Mouse (Mus musculus): ENCODE results near the gene Spdya. TPM values are rescaled to one million over a fixed set of nuclear protein-coding genes. Genes with fewer than 3 reads are reported as not detected.

Gene Spdya
- total and polyA plus RNA-seq, 3 experiments, result 0.23 to 0.46 TPM; not detected in 1

GRCm38 (mm10) chr17:71510297-71510696, 41.6 kb upstream of the Spdya start:
- H3K4me3 ChIP-seq (ENCODE audit: control insufficient read depth in 1 of 2, insufficient read depth in 1 of 2, low read depth in 2 of 2, low read length in 2 of 2), result no peak overlapping the region
- TF ChIP-seq ZC3H11A (IDR thresholded peaks at IDR 0.05; ENCODE audit: low read depth, low read length) (no peak), CTCF (IDR thresholded peaks at IDR 0.05 in 2 of 3, conservative IDR thresholded peaks at IDR 0.05 in 1 of 3; ENCODE audit: control insufficient read depth in 1 of 3, insufficient read depth in 1 of 3, low read depth in 2 of 3, low read length in 3 of 3, poor library complexity in 1 of 3, severe bottlenecking in 1 of 3) (no peak), ZNF384 (IDR thresholded peaks at IDR 0.05; ENCODE audit: low read depth, low read length) (0 out of 2 replicates have a peak, but pooled peaks have one; percentile 23), UBTF (IDR thresholded peaks at IDR 0.05; ENCODE audit: borderline replicate concordance, insufficient read depth, low read depth, low read length) (no peak)
- H3K27me3 ChIP-seq (ENCODE audit: control insufficient read depth in 1 of 2, insufficient read depth in 2 of 2, low read length in 2 of 2), result no peaks in the 10 kb centered on the region
- no peak for DNase-seq (ENCODE audit: low read depth, low spot score)
- H3K79me2 ChIP-seq (ENCODE audit: control insufficient read depth, insufficient read depth, low read length, poor library complexity), result no peaks in the 10 kb centered on the region
- peaks cover 0 to 10% of the 10 kb centered on the region in 2 experiments; a peak in 2 of 4 replicates for H3K36me3 ChIP-seq (ENCODE audit: control insufficient read depth in 1 of 2, insufficient read depth in 2 of 2, low read length in 2 of 2)
- no peak overlapping the region for H3K27ac ChIP-seq (ENCODE audit: control insufficient read depth, low read depth, low read length)
- no peaks in the 10 kb centered on the region for H3K9me3 ChIP-seq (replicated peaks; ENCODE audit: insufficient read depth, low read length)
- no peaks in the 10 kb centered on the region for H3K4me1 ChIP-seq (ENCODE audit: control insufficient read depth in 1 of 2, insufficient read depth in 2 of 2, low read length in 2 of 2)
- H3K9ac ChIP-seq (ENCODE audit: control insufficient read depth, low read depth, low read length, poor library complexity, severe bottlenecking), result no peak overlapping the region

GRCm38 (mm10) chr17:71526302-71526708, 25.6 kb upstream of the Spdya start:
- peak overlapping the region; percentile 76 to 89 for H3K4me3 ChIP-seq (ENCODE audit: control insufficient read depth in 1 of 2, insufficient read depth in 1 of 2, low read depth in 2 of 2, low read length in 2 of 2)
- H3K36me3 ChIP-seq (ENCODE audit: control insufficient read depth in 1 of 2, insufficient read depth in 2 of 2, low read length in 2 of 2), result peaks cover 0 to 10% of the 10 kb centered on the region in 2 experiments; a peak in 3 of 4 replicates
- H3K27me3 ChIP-seq (ENCODE audit: control insufficient read depth in 1 of 2, insufficient read depth in 2 of 2, low read length in 2 of 2), result no peaks in the 10 kb centered on the region
- DNase-seq (ENCODE audit: low read depth, low spot score), result no peak
- peaks cover 6 to 12% of the 10 kb centered on the region in 2 experiments; a peak in 3 of 4 replicates for H3K4me1 ChIP-seq (ENCODE audit: control insufficient read depth in 1 of 2, insufficient read depth in 2 of 2, low read length in 2 of 2)
- peak overlapping the region; percentile 84 for H3K9ac ChIP-seq (ENCODE audit: control insufficient read depth, low read depth, low read length, poor library complexity, severe bottlenecking)
- H3K27ac ChIP-seq (ENCODE audit: control insufficient read depth, low read depth, low read length), result peak overlapping the region; percentile 78
- TF ChIP-seq POLR2A (IDR thresholded peaks at IDR 0.05; ENCODE audit: control insufficient read depth in 1 of 2, insufficient read depth in 1 of 2, low read depth in 1 of 2, low read length in 2 of 2, poor library complexity in 1 of 2) (peak in 1 of 2 experiments; percentile 62; a peak in 1 of 4 replicates), ZMIZ1 (IDR thresholded peaks at IDR 0.05; ENCODE audit: low read depth, low read length) (no peak)
- H3K79me2 ChIP-seq (ENCODE audit: control insufficient read depth, insufficient read depth, low read length, poor library complexity), result peaks cover 4% of the 10 kb centered on the region; the same call in 1 of the 2 replicates
- no peaks in the 10 kb centered on the region for H3K9me3 ChIP-seq (replicated peaks; ENCODE audit: insufficient read depth, low read length)

GRCm38 (mm10) chr17:71526711-71527564, 24.9 kb upstream of the Spdya start, which contains the start of gene Ndc80:
Ndc80 (minus strand) TSS chr17:71526857.
- peak within 1 kb of the TSS; percentile 76 to 89 for H3K4me3 ChIP-seq (ENCODE audit: control insufficient read depth in 1 of 2, insufficient read depth in 1 of 2, low read depth in 2 of 2, low read length in 2 of 2)
- peak; percentile 97 for DNase-seq (ENCODE audit: low read depth, low spot score)
- peak within 1 kb of the TSS; percentile 89 for H3K27ac ChIP-seq (ENCODE audit: control insufficient read depth, low read depth, low read length)
- no peaks in the 10 kb centered on the region for H3K9me3 ChIP-seq (replicated peaks; ENCODE audit: insufficient read depth, low read length)
- H3K27me3 ChIP-seq (ENCODE audit: control insufficient read depth in 1 of 2, insufficient read depth in 2 of 2, low read length in 2 of 2), result no peaks in the 10 kb centered on the region
- peaks cover 4% of the 10 kb centered on the region; the same call in 1 of the 2 replicates for H3K79me2 ChIP-seq (ENCODE audit: control insufficient read depth, insufficient read depth, low read length, poor library complexity)
- H3K36me3 ChIP-seq (ENCODE audit: control insufficient read depth in 1 of 2, insufficient read depth in 2 of 2, low read length in 2 of 2), result peaks cover 0 to 10% of the 10 kb centered on the region in 2 experiments; a peak in 3 of 4 replicates
- H3K9ac ChIP-seq (ENCODE audit: control insufficient read depth, low read depth, low read length, poor library complexity, severe bottlenecking), result peak within 1 kb of the TSS; percentile 84
- peaks cover 7 to 13% of the 10 kb centered on the region in 2 experiments; a peak in 3 of 4 replicates for H3K4me1 ChIP-seq (ENCODE audit: control insufficient read depth in 1 of 2, insufficient read depth in 2 of 2, low read length in 2 of 2)
- TF ChIP-seq NRF1 (IDR thresholded peaks at IDR 0.05; ENCODE audit: insufficient read depth, low read depth, low read length, poor library complexity, severe bottlenecking) (peak; percentile 81), MXI1 (IDR thresholded peaks at IDR 0.05; ENCODE audit: low read depth, low read length) (peak; percentile 82; the same call in 1 of the 2 replicates), USF2 (IDR thresholded peaks at IDR 0.05; ENCODE audit: borderline replicate concordance in 1 of 2, insufficient read depth in 1 of 2, low read depth in 1 of 2, low read length in 2 of 2) (no peak), KAT2A (conservative IDR thresholded peaks at IDR 0.05; ENCODE audit: low read depth, low read length) (peak; percentile 71), JUND (IDR thresholded peaks at IDR 0.05; ENCODE audit: low read depth, low read length) (no peak), SIN3A (IDR thresholded peaks at IDR 0.05; ENCODE audit: low read length) (peak; percentile 97), POLR2A (IDR thresholded peaks at IDR 0.05; ENCODE audit: control insufficient read depth in 1 of 2, insufficient read depth in 1 of 2, low read depth in 1 of 2, low read length in 2 of 2, poor library complexity in 1 of 2) (peak; percentile 33 to 85; a peak in 3 of 4 replicates), HCFC1 (IDR thresholded peaks at IDR 0.05; ENCODE audit: low read depth, low read length) (peak; percentile 90), MAX (IDR thresholded peaks at IDR 0.05; ENCODE audit: low read length) (peak; percentile 90), NELFE (IDR thresholded peaks at IDR 0.05; ENCODE audit: low read depth, low read length) (peak; percentile 89), ZMIZ1 (IDR thresholded peaks at IDR 0.05; ENCODE audit: low read depth, low read length) (no peak), ELF1 (IDR thresholded peaks at IDR 0.05; ENCODE audit: low read depth, low read length) (peak; percentile 92), CHD2 (IDR thresholded peaks at IDR 0.05; ENCODE audit: low read length) (no peak), TBP (IDR thresholded peaks at IDR 0.05; ENCODE audit: low read depth, low read length) (0 out of 2 replicates have a peak, but pooled peaks have one; percentile 7), EP300 (IDR thresholded peaks at IDR 0.05; ENCODE audit: low read depth in 1 of 2, low read length in 2 of 2) (peak in 1 of 2 experiments; percentile 40; a peak in 1 of 4 replicates), TCF12 (IDR thresholded peaks at IDR 0.05; ENCODE audit: low read depth, low read length) (peak; percentile 52; the same call in 1 of the 2 replicates), E2F4 (IDR thresholded peaks at IDR 0.05; ENCODE audit: borderline replicate concordance, low read depth, low read length) (peak; percentile 67; the same call in 1 of the 2 replicates), POLR2AphosphoS5 (IDR thresholded peaks at IDR 0.05; ENCODE audit: borderline replicate concordance, low read depth, low read length) (no peak)
